Mouse (Mus musculus): Measurements from ENCODE around the gene Snrnp70.

Snrnp70 gene

GRCm38 (mm10) chr7:45337469-45337868, 58.1 kb downstream of the Snrnp70 start:
- DNase-seq (ENCODE audit: low read depth, low spot score), result no peak

DNA sequence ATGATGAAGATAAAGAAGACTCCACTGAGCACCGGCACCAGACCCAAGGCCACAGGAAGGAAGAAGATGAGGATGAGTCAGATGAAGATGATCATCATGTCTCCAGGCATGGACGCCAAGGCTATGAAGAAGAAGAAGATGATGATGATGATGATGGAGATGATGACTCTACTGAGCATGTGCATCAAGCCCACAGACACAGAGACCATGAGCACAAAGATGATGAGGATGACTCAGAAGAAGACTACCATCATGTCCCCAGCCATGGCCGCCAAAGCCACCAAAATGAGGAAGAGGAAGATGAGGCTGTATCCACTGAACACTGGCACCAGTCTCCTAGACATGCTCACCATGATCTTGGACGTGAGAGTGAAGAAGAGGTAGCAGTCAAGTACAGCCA, 59.2 kb downstream of the Snrnp70 start:
- no peak for DNase-seq (ENCODE audit: low read depth, low spot score)

- no peak for DNase-seq (ENCODE audit: low read depth, low spot score)
Observed at GRCm38 (mm10) chr7:45335056-45335455, 60.5 kb downstream of the Snrnp70 start, which contains the start of gene Hrc. Gene Hrc (plus strand): TSS chr7:45335290.

DNA sequence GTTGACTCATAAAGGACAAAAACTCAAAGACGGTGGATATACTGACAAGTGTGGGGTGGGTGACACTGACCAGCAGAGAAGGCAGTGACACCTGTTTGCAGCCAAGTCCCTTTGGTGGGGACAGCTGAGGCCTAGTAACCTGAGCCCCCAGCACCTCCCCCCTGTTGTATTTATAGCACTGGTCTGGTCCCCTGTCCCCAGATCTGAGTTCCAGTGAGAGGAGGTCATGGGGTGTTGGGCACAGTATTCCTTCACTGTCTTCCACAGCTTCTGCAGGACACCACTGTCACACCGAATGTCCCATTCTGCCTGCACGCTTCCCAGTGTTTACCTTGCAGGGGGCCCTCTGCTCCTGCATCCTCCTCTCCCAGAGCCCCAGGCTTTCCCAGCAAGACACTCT, 60.9 kb downstream of the Snrnp70 start:
- no peak for DNase-seq (ENCODE audit: low read depth, low spot score)

GRCm38 (mm10) chr7:45333431-45333982, 62.0 kb downstream of the Snrnp70 start, which contains the start of gene Trpm4:
Gene Trpm4 (minus strand): TSS chr7:45333780.
- DNase-seq (ENCODE audit: low read depth, low spot score), result peak; percentile 85

GRCm38 (mm10) chr7:45332685-45333425, 62.7 kb downstream of the Snrnp70 start:
- DNase-seq (ENCODE audit: low read depth, low spot score), result peak; percentile 97

- DNase-seq (ENCODE audit: low read depth, low spot score), result peak; percentile 69
Observed at GRCm38 (mm10) chr7:45331502-45331901, 64.0 kb downstream of the Snrnp70 start.

DNA sequence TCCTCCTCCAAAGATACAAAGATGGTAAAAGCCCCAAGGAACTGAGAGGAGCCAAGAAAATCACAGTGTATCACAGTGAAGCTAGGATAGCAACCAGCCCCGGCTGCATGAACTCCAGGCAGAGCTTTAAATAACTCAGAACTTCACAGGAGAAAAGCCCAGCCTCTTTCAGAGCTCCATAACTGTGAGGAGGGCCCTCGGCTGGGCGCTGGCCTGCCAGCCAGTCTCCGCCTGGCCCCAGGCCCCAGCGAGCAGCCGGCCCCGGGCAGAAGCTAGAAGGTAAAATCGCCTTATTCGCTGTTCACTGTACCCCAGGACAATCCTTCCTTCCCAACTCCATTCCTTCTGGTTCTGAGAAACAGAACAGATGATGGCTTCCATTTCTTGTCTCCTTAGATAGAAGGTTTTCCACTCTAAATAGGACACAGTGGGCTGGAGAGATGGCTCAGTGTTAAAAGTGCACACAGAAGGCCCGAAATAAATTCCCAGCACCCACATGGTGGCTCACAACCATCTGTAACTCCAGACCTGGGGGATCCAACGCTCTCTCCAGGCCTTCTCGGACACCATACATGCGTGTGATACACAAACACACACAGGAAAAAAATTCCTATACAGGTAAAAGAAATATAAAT, 66.6 kb downstream of the Snrnp70 start:
- no peak for DNase-seq (ENCODE audit: low read depth, low spot score)

Data from R1 (cell line).